Mouse (Mus musculus): ENCODE measurements around the gene Carf.
A peak's percentile ranks its signal among the peaks of the same experiment; 100 is the strongest.

The Carf gene

DNA sequence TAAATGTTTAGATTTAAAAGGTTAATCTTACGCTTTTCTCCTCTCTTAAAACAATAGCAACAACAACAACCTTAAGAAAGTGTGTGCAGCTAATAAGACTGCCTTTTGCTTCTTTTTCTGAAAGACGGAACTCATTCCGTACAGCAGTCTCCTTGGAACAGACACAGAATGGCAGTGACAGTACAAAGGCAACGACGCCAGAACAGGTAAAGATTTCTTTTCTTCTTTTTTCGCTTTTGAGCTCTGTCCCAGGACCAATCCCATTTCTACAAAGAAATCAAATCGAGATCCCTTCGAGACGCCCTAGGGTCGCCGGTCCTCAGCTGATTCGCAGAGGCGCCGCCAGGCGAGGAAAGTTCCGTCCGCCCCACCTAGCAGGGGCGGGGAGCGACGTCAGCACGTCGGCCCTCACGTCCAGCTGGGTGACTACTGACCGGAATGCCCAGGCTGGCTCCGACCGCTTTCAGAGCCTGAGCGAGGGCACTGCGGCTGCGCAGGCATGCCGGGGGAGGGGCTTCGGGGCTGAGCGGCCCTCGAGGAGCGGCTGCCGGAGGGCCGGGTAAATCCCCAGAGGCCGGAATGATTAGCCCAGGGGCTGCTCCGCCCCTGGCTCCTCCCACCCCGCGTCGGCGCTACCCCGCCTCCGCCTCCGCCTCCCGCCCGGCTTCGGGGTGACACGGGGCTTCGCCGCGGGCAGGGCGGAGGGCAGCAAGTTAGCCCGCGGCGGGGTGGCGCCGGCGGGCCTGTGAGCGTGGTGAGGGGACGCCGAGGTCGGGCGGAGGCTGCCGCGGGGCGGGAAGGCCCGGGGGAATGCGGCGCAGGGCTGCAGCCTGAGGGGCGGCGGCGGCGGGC lies 82.1 kb downstream of the Carf start, which contains the start of gene Nbeal1:
Nbeal1 (plus strand) TSS at position 668 of the 852 bp plus-strand sequence.
- DNase-seq (ENCODE audit: low spot score) = peak; percentile 98

DNA sequence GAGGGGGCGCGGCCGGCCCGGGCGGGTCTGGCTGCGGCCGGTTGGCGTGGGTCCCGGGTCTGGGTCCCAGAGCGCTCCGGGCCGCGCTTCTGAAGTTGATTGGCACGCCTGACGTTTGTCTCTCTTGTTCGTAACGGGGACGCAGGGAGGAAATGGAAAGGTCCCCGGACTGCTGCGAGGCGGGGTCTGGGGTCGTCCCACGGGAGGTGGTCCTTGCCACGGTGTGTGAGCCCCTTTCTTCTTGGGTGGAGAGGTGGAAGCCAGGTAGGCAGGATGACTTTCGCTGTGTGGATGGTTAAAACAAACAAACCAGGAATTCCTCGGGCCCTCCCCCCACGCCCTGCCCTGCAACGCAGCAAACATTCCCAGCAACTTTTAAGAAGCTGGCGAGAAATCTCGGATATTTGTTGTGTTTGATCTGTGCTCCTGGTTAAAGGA lies 82.8 kb downstream of the Carf start:
- no peak for DNase-seq (ENCODE audit: low spot score)

DNA sequence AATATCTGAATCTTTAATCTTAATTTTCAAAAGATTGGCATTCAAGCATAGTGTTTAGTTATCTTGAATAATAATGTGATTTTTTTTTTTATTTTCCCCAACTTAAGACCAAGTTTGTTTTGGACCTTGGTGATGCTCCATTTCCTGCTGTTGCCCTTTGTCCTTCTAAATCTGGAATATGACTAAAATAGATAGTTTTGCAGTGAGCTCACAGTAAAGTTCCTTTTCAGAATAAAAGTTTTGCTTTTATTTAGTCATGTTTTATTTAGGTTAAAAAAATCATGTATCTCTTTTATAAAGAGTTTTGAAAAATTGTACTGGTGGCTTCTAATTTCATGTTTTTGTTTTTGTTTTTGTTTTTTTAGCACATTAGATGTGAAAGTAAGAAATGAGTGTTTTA lies 90.4 kb downstream of the Carf start:
- DNase-seq (ENCODE audit: low spot score) = no peak

DNA sequence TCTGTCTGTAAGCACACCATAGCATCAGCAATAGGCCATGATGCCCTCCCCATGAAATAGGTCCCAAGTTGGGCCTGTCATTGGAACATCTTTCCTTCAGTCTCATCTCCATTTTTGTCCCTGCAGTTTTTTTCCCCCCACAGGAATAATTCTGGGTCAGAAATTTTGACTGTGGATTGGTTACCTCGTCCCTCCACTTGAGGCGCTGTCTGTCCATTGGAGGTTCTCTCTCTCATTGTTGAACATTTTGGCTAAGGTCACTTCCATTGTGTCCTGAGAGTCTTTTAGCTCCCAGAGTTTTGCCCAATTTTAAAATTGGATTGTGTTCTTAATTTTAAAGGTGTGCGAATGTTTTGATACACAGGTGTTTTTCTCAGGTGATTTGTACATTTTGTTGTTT lies 98.8 kb downstream of the Carf start:
- DNase-seq (ENCODE audit: low spot score) = no peak

DNA sequence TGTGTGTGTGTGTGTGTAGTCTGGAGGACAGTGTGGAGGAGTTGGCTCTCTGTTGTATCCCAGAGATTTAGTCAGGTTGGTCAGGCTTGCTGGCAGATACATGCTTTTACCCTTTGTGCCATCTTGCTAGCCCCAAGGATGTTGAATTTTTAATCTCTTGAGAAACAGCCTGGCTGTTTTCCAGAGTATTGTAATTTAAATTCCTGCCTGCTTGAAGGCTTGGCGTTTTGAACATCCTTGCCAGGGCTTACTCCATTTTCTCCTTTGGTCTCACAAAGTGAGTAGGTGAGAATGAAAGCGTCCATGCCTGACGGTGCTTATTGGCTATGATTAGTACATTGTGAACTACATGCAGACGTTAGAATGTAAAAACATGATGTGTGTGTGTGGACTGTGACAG lies 101.0 kb downstream of the Carf start:
- no peak for DNase-seq (ENCODE audit: low spot score)
